Comparison of ENCODE assay signal across 19 mouse cellular contexts in genomic region chr6:7069463-7069862, GRCm38 (mm10).
"Had no signal": no experiment of that assay in that cellular context is flagged by ENCODE, and none has a peak within 500 bp of the region (broad histone marks: within the 10 kb centered on the region; RNA-seq: fewer than 3 reads in every experiment).

No protein-coding gene starts in this region.

- H3K36me3 ChIP-seq: liver, embryonic 12.5 days; midbrain, embryonic 10.5 days; midbrain, embryonic 12.5 days had no signal

- H3K27me3 ChIP-seq: liver, embryonic 12.5 days; midbrain, embryonic 12.5 days had no signal

- H3K9me3 ChIP-seq: midbrain, embryonic 10.5 days; midbrain, embryonic 12.5 days had no signal

- DNase-seq: lung, adult 18-20 months; lung, embryonic 14.5 days; lung, postnatal 10 days; lung, postnatal 4 days; midbrain, embryonic 14.5 days; retina, postnatal 1 day; right cerebral cortex, adult 18-20 months; right cerebral cortex, postnatal 25 days; right cerebral cortex, postnatal 4 days; spleen, adult 18-20 months; thymus, adult 18-20 months; thymus, postnatal 14 days; thymus, postnatal 36 days had no signal

- H3K4me3 ChIP-seq: liver, embryonic 12.5 days; midbrain, embryonic 10.5 days; midbrain, embryonic 12.5 days; myocyte had no signal

- H3K4me1 ChIP-seq: liver, embryonic 12.5 days; midbrain, embryonic 12.5 days had no signal

- H3K27ac ChIP-seq: liver, embryonic 12.5 days; liver, embryonic 14.5 days; midbrain, embryonic 10.5 days; midbrain, embryonic 12.5 days had no signal

- ATAC-seq: liver, embryonic 12.5 days; midbrain, embryonic 16.5 days had no signal

- H3K9ac ChIP-seq: liver, embryonic 12.5 days; liver, embryonic 14.5 days; lung, embryonic 14.5 days; midbrain, embryonic 12.5 days had no signal

- H3K4me2 ChIP-seq: liver, embryonic 12.5 days; lung, embryonic 14.5 days; midbrain, embryonic 12.5 days had no signal
